28 mouse cellular contexts compared by ENCODE assay signal in the genomic region with DNA sequence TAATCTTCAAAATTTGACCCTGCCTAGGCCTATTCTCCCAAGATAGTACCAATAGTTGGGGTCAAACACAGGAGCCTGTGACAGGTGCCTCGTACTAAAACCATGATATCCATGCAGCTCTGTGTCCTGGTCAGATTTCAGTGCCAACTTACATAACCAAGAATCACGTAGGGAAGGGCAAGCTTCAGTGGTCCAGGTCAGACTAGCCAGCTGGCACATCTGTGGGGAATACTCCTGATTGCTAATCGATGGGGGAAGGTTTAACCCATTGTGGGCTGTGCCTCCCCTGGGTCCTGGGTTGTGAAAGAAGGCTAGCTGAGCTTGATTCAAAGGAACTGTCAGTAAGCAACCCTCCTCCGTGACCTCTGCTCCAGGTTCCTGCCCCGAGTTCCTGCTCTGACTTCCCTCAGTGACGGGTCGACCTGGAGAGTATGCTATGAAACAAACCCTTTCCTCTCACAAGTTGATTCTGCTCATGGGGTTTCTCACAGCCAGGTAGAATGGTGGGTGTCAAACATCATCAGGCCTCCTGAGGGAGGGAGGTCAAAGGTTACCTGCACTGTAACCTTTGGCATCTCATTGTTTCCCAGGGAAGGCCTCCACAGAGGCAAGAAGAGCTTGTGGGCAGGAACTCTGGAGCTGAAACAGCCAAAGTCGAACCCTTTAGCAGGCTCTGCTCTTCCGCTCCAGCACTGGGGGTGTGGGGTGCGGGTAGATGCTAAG. TPM values are rescaled to one million over a fixed set of nuclear protein-coding genes. Genes with fewer than 3 reads are reported as not detected.
A peak's percentile ranks its signal among the peaks of the same experiment; 100 is the strongest.
DNase-seq lines count a peak whose midpoint lies in the region; ATAC-seq and TF ChIP-seq lines count a peak whose summit lies in the region.
"Had no signal": no experiment of that assay in that cellular context is flagged by ENCODE, and none has a peak within 500 bp of the region (broad histone marks: within the 10 kb centered on the region; RNA-seq: fewer than 3 reads in every experiment).

No protein-coding gene starts in this region.

- no peak overlapping the region for H3K4me3 ChIP-seq in kidney, embryonic 15.5 days (replicated peaks)
- H3K4me3 ChIP-seq in liver, adult 2 months (ENCODE audit: insufficient read depth, low read depth, low read length): no peak overlapping the region
- H3K4me3 ChIP-seq in liver, embryonic 12.5 days: no peak overlapping the region
- H3K4me3 ChIP-seq in intestine, embryonic 15.5 days (replicated peaks): no peak overlapping the region
- H3K4me3 ChIP-seq: erythroblast, embryonic 14.5 days; gastrocnemius, adult 2 months; heart, adult 2 months; heart, embryonic 12.5 days; limb, embryonic 10.5 days; limb, embryonic 15.5 days; midbrain, embryonic 15.5 days; neural tube, embryonic 15.5 days had no signal

- no peak for TF ChIP-seq POLR2A in liver, adult 2 months (IDR thresholded peaks at IDR 0.05; ENCODE audit: extremely low read depth, insufficient read depth, low read length)

- H3K4me1 ChIP-seq in kidney, embryonic 15.5 days: peaks cover 43% of the 10 kb centered on the region
- peaks cover 9% of the 10 kb centered on the region for H3K4me1 ChIP-seq in liver, adult 2 months (ENCODE audit: control insufficient read depth, insufficient read depth, low read length)
- H3K4me1 ChIP-seq in liver, embryonic 12.5 days: peaks cover 44% of the 10 kb centered on the region
- peaks cover 12% of the 10 kb centered on the region for H3K4me1 ChIP-seq in intestine, embryonic 15.5 days (replicated peaks)

- no peak overlapping the region for H3K4me2 ChIP-seq in kidney, embryonic 15.5 days
- no peak overlapping the region for H3K4me2 ChIP-seq in liver, embryonic 12.5 days
- H3K4me2 ChIP-seq in intestine, embryonic 15.5 days (replicated peaks): 0 out of 2 replicates have a peak overlapping the region, but pooled peaks have one; percentile 3
- H3K4me2 ChIP-seq: heart, embryonic 12.5 days; hindbrain, embryonic 14.5 days; limb, embryonic 15.5 days; midbrain, embryonic 15.5 days; neural tube, embryonic 15.5 days had no signal

- no peaks in the 10 kb centered on the region for H3K9me3 ChIP-seq in kidney, embryonic 15.5 days (replicated peaks)
- H3K9me3 ChIP-seq in liver, embryonic 12.5 days (replicated peaks): no peaks in the 10 kb centered on the region
- no peaks in the 10 kb centered on the region for H3K9me3 ChIP-seq in intestine, embryonic 15.5 days
- H3K9me3 ChIP-seq: heart, embryonic 12.5 days; limb, embryonic 10.5 days; limb, embryonic 15.5 days; midbrain, embryonic 15.5 days; neural tube, embryonic 15.5 days had no signal

- H3K79me2 ChIP-seq in liver, adult 2 months (ENCODE audit: control insufficient read depth, insufficient read depth, low read length): no peaks in the 10 kb centered on the region; the same call in 1 of the 2 replicates

- H3K27ac ChIP-seq in kidney, embryonic 15.5 days: no peak overlapping the region
- H3K27ac ChIP-seq in liver, adult 2 months (replicated peaks; ENCODE audit: insufficient read depth, low read depth, low read length): no peak overlapping the region
- no peak overlapping the region for H3K27ac ChIP-seq in liver, embryonic 12.5 days
- H3K27ac ChIP-seq in intestine, embryonic 15.5 days: 0 out of 2 replicates have a peak overlapping the region, but pooled peaks have one; percentile 83
- H3K27ac ChIP-seq: gastrocnemius, adult 2 months; heart, adult 2 months; hindbrain, embryonic 14.5 days; limb, embryonic 10.5 days; limb, embryonic 15.5 days; macrophage; midbrain, embryonic 15.5 days; neural tube, embryonic 15.5 days had no signal

- 0 out of 2 replicates have a peak, but pooled peaks cover 7% of the 10 kb centered on the region for H3K27me3 ChIP-seq in kidney, embryonic 15.5 days
- no peaks in the 10 kb centered on the region for H3K27me3 ChIP-seq in liver, adult 2 months (ENCODE audit: control insufficient read depth, insufficient read depth, low read length)
- peaks cover 18% of the 10 kb centered on the region; the same call in 1 of the 2 replicates for H3K27me3 ChIP-seq in liver, embryonic 12.5 days (replicated peaks)
- H3K27me3 ChIP-seq in intestine, embryonic 15.5 days (replicated peaks): no peaks in the 10 kb centered on the region
- H3K27me3 ChIP-seq: midbrain, embryonic 15.5 days; neural tube, embryonic 15.5 days had no signal

- peak; percentile 46 for DNase-seq in kidney, adult 18-20 months
- peak; percentile 66 for DNase-seq in liver, adult 2 months (ENCODE audit: extremely low read depth, low read depth, low spot score)
- peak; percentile 56 to 68 for DNase-seq in kidney, postnatal 36 days
- DNase-seq in heart, postnatal 14 days: no peak
- DNase-seq: adrenal gland, postnatal 25 days; cerebellum, adult 11-12 months; gastrocnemius, adult 2 months; gastrocnemius, postnatal 36 days; layer of hippocampus, adult 9-11 months; lung, adult 2 months; lung, postnatal 10 days; retina, postnatal 1 day; right cerebral cortex, postnatal 14 days; thymus, postnatal 14 days had no signal

- no peak overlapping the region for H3K9ac ChIP-seq in kidney, embryonic 15.5 days
- H3K9ac ChIP-seq in liver, adult 2 months (ENCODE audit: low read depth, low read length): no peak overlapping the region
- no peak overlapping the region for H3K9ac ChIP-seq in liver, embryonic 12.5 days
- H3K9ac ChIP-seq in intestine, embryonic 15.5 days: no peak overlapping the region
- H3K9ac ChIP-seq: heart, embryonic 12.5 days; hindbrain, embryonic 14.5 days; limb, embryonic 15.5 days; midbrain, embryonic 15.5 days; neural tube, embryonic 15.5 days had no signal

- TF ChIP-seq CTCF in liver, adult 2 months (IDR thresholded peaks at IDR 0.05; ENCODE audit: low read depth, low read length): no peak

- no peak for ATAC-seq in kidney, embryonic 15.5 days (replicated peaks; ENCODE audit: low FRiP score)
- no peak for ATAC-seq in liver, embryonic 12.5 days
- ATAC-seq in intestine, embryonic 15.5 days: no peak
- ATAC-seq: CD4-positive, CD25-positive, alpha-beta regulatory T cell, adult 4 months; forebrain, embryonic 16.5 days; midbrain, embryonic 15.5 days had no signal

- intact Hi-C loops in heart, postnatal 14 days (cut with DNase I): no loop called here

- WGBS in kidney, embryonic 15.5 days: 78% methylated on average over 10 of the region's 10 CpGs
- WGBS in liver, adult 2 months: 45% methylated on average over 10 of the region's 10 CpGs
- WGBS in liver, embryonic 12.5 days (ENCODE audit: insufficient replicate concordance): 77% methylated on average over 10 of the region's 10 CpGs
- WGBS in intestine, embryonic 15.5 days: 82% methylated on average over 10 of the region's 10 CpGs

- no peaks in the 10 kb centered on the region for H3K36me3 ChIP-seq in kidney, embryonic 15.5 days
- H3K36me3 ChIP-seq in liver, adult 2 months (ENCODE audit: control insufficient read depth, insufficient read depth, low read length): no peaks in the 10 kb centered on the region
- H3K36me3 ChIP-seq in liver, embryonic 12.5 days: no peaks in the 10 kb centered on the region
- H3K36me3 ChIP-seq in intestine, embryonic 15.5 days: no peaks in the 10 kb centered on the region
- H3K36me3 ChIP-seq: heart, embryonic 12.5 days; limb, embryonic 10.5 days; limb, embryonic 15.5 days; midbrain, embryonic 15.5 days; neural tube, embryonic 15.5 days had no signal

RNA-seq across cellular contexts. Expression of gene Trim2, which starts 34.2 kb away (rescaled TPM):
- polyA plus RNA-seq in kidney, embryonic 15.5 days (2015; fragmentation: Nextera tagmentation; extraction: Ambion mirVana): 27.5 and 27.8 TPM in 2 replicates
- 10.0 and 11.1 TPM in 2 replicates for total RNA-seq in liver, adult 2 months (2014; rRNA removed)
- 26.3 and 27.4 TPM in 2 replicates for polyA plus RNA-seq in liver, adult 2 months (2012; rRNA removed)
- 4.0 and 5.2 TPM in 2 replicates for polyA plus RNA-seq in liver, embryonic 12.5 days (2016; fragmentation: Nextera tagmentation; extraction: Ambion mirVana)
- polyA plus RNA-seq in intestine, embryonic 15.5 days (2015; fragmentation: Nextera tagmentation; extraction: Ambion mirVana): 50.1 and 57.2 TPM in 2 replicates
- total RNA-seq in heart, postnatal 14 days (2021): 1 to 10 TPM; 6.9 to 8.5 TPM

Comparison
In these comparisons a context has a peak if more than half of its experiments do, and no peak if none do; other contexts are left out.
1. DNase-seq: peak in kidney, adult 18-20 months (single experiment), liver, adult 2 months (single experiment) and kidney, postnatal 36 days (2 of 2); none in heart, postnatal 14 days (0 of 2).